Mouse (Mus musculus): ENCODE data around the gene Miox. TPM values are rescaled to one million over a fixed set of nuclear protein-coding genes. Genes with fewer than 3 reads are reported as not detected.

The Miox gene
- polyA plus RNA-seq, 1 experiment: 0.04 TPM

DNA sequence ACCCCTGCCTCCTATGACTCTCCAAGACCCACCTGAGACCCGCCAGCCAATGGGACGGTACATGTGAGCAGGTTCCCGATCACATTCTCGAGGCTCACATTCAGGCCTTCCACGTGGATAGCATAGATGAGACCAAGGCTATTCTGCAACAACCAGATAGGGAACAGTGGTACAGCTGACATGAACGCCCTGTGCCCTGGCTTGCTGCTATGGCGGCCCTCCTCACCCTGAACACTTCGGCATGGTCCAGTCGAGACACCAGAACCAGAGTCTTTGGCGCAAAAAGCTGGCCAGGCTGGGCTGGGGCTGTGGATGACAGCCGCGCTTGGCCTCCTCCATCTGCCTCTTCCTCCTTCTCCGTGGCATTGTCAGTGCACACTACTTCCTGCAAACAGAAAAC, 26.7 kb upstream of the Miox start:
- Histone ChIP-seq H3ac (ENCODE audit: control insufficient read depth, insufficient read length) (no peak overlapping the region), H3K4me2 (ENCODE audit: low read depth) (no peak overlapping the region), H3K36me3 (ENCODE audit: control insufficient read depth, insufficient read depth) (peaks cover 35% of the 10 kb centered on the region), H3K4me3 (no peak overlapping the region), H3K27me3 (ENCODE audit: control insufficient read depth, insufficient read depth, insufficient read length) (no peaks in the 10 kb centered on the region), H3K79me2 (ENCODE audit: control insufficient read depth, insufficient read depth) (peaks cover 80% of the 10 kb centered on the region)
- TF ChIP-seq MYOG (IDR thresholded peaks at IDR 0.05; ENCODE audit: control insufficient read depth in 1 of 3, insufficient read depth in 1 of 3, insufficient read length in 2 of 3, low read depth in 2 of 3) (peak in 1 of 3 experiments; percentile 2), USF1 (IDR thresholded peaks at IDR 0.05; ENCODE audit: low read depth) (no peak)

DNA sequence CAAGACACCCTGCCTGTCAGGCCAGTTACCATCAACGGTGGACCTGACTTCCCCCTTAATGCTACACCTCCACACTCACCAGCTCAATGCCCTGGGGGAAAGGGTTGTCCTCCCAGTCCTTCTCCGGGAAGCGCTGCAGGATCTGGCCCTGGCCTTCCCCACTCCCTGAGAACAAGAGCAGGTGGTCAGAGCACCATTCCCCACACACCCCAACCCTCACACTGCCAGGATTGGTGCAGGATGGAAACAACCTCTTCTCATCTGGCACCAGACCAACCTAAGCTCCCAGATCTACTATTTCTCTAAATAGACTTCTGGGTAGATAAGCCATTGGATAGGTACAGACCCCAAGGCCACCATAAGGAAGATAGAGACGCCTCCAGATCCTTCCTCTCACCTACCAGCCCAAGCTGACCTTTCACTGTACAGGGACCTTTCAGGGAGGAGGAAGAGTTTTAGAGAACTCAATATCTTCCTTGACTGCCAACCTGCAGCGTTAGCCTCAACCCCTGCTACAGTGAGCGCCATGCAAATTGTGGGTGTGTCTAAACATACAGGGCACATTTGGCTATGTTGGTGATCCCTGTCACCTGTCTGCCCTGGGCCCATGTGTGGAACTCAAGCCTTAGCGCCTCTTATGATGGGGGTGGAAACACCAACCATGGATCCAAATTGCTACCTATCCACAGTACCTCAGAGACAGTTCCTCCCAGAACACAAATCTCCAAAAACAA, 25.6 kb upstream of the Miox start:
- Histone ChIP-seq H3K27me3 (ENCODE audit: control insufficient read depth, insufficient read depth, insufficient read length) (no peaks in the 10 kb centered on the region), H3K4me2 (ENCODE audit: low read depth) (no peak overlapping the region), H3ac (ENCODE audit: control insufficient read depth, insufficient read length) (no peak overlapping the region), H3K79me2 (ENCODE audit: control insufficient read depth, insufficient read depth) (peaks cover 91% of the 10 kb centered on the region), H3K4me3 (no peak overlapping the region), H3K36me3 (ENCODE audit: control insufficient read depth, insufficient read depth) (peaks cover 27% of the 10 kb centered on the region)
- TF ChIP-seq MYOD1 (IDR thresholded peaks at IDR 0.05; ENCODE audit: control insufficient read depth in 1 of 3, insufficient read length in 2 of 3, low read depth in 2 of 3) (peak in 1 of 3 experiments; percentile 40), MYOG (IDR thresholded peaks at IDR 0.05; ENCODE audit: control insufficient read depth in 1 of 3, insufficient read depth in 1 of 3, insufficient read length in 2 of 3, low read depth in 2 of 3) (peak in 1 of 3 experiments; percentile 1), E2F4 (IDR thresholded peaks at IDR 0.05; ENCODE audit: insufficient read depth) (no peak), TCF3 (IDR thresholded peaks at IDR 0.05; ENCODE audit: insufficient read length, low read depth) (no peak), USF1 (IDR thresholded peaks at IDR 0.05; ENCODE audit: low read depth) (no peak), POLR2A (IDR thresholded peaks at IDR 0.05; ENCODE audit: insufficient read length, low read depth) (no peak)

DNA sequence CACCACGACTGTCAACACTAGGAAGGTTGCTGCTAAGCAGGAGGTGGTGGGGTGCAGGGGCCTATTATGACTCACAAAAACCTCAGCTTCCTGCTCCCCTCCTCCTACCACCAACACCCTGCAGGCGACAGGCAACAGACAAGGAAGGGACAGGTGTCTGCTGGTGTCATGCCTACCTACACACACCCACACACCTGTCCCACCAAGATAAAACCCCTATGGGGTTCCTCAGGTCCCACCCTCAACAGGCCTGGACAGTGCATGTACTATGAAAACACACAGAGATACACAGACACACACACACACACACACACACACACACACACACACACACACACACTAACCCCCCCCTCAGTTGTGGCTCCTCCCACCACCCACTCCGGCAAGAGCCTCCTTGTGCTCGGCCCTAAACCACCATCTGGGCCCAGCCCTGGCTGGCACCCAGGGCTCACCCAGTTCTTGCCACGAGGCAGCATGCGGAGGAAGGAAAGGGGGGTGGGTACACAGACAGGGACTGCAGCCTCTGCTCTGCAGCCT, 24.2 kb upstream of the Miox start:
- Histone ChIP-seq H3K36me3 (ENCODE audit: control insufficient read depth, insufficient read depth) (peaks cover 15% of the 10 kb centered on the region), H3K79me2 (ENCODE audit: control insufficient read depth, insufficient read depth) (peaks cover 100% of the 10 kb centered on the region), H3K27me3 (ENCODE audit: control insufficient read depth, insufficient read depth, insufficient read length) (no peaks in the 10 kb centered on the region), H3K4me3 (no peak overlapping the region), H3ac (ENCODE audit: control insufficient read depth, insufficient read length) (no peak overlapping the region), H3K4me2 (ENCODE audit: low read depth) (peak overlapping the region; percentile 86)
- TF ChIP-seq TCF12 (IDR thresholded peaks at IDR 0.05; ENCODE audit: insufficient read depth, poor library complexity, severe bottlenecking) (peak; percentile 33), TCF3 (IDR thresholded peaks at IDR 0.05; ENCODE audit: insufficient read length, low read depth) (peak; percentile 51), POLR2AphosphoS2 (IDR thresholded peaks at IDR 0.05; ENCODE audit: insufficient read length, low read depth) (peak; percentile 43), POLR2A (IDR thresholded peaks at IDR 0.05; ENCODE audit: insufficient read length, low read depth) (no peak), MYOD1 (IDR thresholded peaks at IDR 0.05; ENCODE audit: control insufficient read depth in 1 of 3, insufficient read length in 2 of 3, low read depth in 2 of 3) (peak; percentile 81 to 97 (median 97)), MAX (IDR thresholded peaks at IDR 0.05; ENCODE audit: low read depth) (peak; percentile 45), MYOG (IDR thresholded peaks at IDR 0.05; ENCODE audit: control insufficient read depth in 1 of 3, insufficient read depth in 1 of 3, insufficient read length in 2 of 3, low read depth in 2 of 3) (peak in 2 of 3 experiments; percentile 8 to 87), E2F4 (IDR thresholded peaks at IDR 0.05; ENCODE audit: insufficient read depth) (no peak)

DNA sequence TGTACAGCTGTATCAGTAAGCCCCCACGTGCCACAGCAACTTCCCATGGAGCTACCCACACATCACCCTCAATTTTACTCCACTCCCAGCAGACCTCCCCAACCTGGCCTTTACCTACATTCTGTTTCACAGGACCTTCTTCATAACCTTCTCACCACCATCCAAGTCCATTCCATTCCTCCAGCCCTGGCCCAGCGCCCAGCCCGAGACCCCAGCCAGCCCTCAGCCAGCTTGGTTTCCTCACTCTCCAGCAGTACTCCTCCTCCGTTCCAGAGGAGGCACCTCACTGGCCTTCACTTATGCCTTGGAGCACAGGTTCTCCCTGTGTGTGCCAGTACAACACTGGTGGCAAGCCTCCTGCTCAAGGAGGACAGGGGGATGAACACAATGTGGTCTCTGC, 20.8 kb upstream of the Miox start:
- H3ac ChIP-seq (ENCODE audit: control insufficient read depth, insufficient read length): peak overlapping the region; percentile 72
- no peaks in the 10 kb centered on the region for H3K27me3 ChIP-seq (ENCODE audit: control insufficient read depth, insufficient read depth, insufficient read length)
- H3K4me3 ChIP-seq: peak overlapping the region; percentile 76
- H3K79me2 ChIP-seq (ENCODE audit: control insufficient read depth, insufficient read depth): peaks cover 66% of the 10 kb centered on the region
- no peaks in the 10 kb centered on the region for H3K36me3 ChIP-seq (ENCODE audit: control insufficient read depth, insufficient read depth)
- peak overlapping the region; percentile 86 for H3K4me2 ChIP-seq (ENCODE audit: low read depth)
- TF ChIP-seq POLR2A (IDR thresholded peaks at IDR 0.05; ENCODE audit: insufficient read length, low read depth) (peak; percentile 4), TCF3 (IDR thresholded peaks at IDR 0.05; ENCODE audit: insufficient read length, low read depth) (no peak), POLR2AphosphoS2 (IDR thresholded peaks at IDR 0.05; ENCODE audit: insufficient read length, low read depth) (peak; percentile 24)

DNA sequence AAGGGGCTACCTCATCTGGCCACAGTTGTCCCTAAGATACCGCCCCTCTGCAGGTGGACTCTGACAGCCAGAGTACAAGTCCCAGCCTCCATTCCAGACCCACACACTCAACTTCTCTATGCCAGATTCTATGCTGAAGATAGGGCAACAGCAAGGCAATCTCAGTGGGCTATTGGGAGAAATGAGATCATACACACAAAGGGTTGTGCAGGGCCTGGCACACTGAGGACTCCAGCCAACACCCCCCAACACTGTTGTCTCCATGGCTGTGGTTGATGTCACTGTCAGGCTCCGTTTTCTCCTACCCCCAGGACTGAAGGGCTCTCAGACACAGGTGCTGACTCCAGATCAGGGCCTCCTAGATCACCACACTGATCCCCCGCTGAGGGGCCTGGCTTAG, 20.1 kb upstream of the Miox start:
- H3ac ChIP-seq (ENCODE audit: control insufficient read depth, insufficient read length): peak overlapping the region; percentile 72
- peak; percentile 55; the same call in 1 of the 2 replicates for TF ChIP-seq CEBPB (IDR thresholded peaks at IDR 0.05; ENCODE audit: insufficient read depth, poor library complexity, severe bottlenecking)
- no peak for TF ChIP-seq POLR2A (IDR thresholded peaks at IDR 0.05; ENCODE audit: insufficient read length, low read depth)
- no peak for TF ChIP-seq REST (IDR thresholded peaks at IDR 0.05; ENCODE audit: insufficient read depth, insufficient read length)
- TF ChIP-seq E2F4 (IDR thresholded peaks at IDR 0.05; ENCODE audit: insufficient read depth): no peak
- TF ChIP-seq TCF3 (IDR thresholded peaks at IDR 0.05; ENCODE audit: insufficient read length, low read depth): no peak
- no peak for TF ChIP-seq SRF (IDR thresholded peaks at IDR 0.05; ENCODE audit: control insufficient read depth, insufficient read length, low read depth)
- no peak for TF ChIP-seq TCF12 (IDR thresholded peaks at IDR 0.05; ENCODE audit: insufficient read depth, poor library complexity, severe bottlenecking)
- no peak for TF ChIP-seq MAX (IDR thresholded peaks at IDR 0.05; ENCODE audit: low read depth)
- H3K79me2 ChIP-seq (ENCODE audit: control insufficient read depth, insufficient read depth): peaks cover 59% of the 10 kb centered on the region
- peak overlapping the region; percentile 86 for H3K4me2 ChIP-seq (ENCODE audit: low read depth)
- H3K4me3 ChIP-seq: peak overlapping the region; percentile 76
- no peaks in the 10 kb centered on the region for H3K27me3 ChIP-seq (ENCODE audit: control insufficient read depth, insufficient read depth, insufficient read length)
- no peaks in the 10 kb centered on the region for H3K36me3 ChIP-seq (ENCODE audit: control insufficient read depth, insufficient read depth)
